Mouse (Mus musculus): ENCODE data around the gene Tatdn3.
A peak's percentile ranks its signal among the peaks of the same experiment; 100 is the strongest.

The Tatdn3 gene

GRCm38 (mm10) chr1:191062781-191063485, at the start of gene Tatdn3, which contains the start of gene Nsl1:
TSS of gene Tatdn3 (minus strand) at chr1:191062932.
TSS of gene Nsl1 (plus strand) at chr1:191063012.
- peak; percentile 72 to 79 for DNase-seq (ENCODE audit: low spot score in 2 of 2)

DNA sequence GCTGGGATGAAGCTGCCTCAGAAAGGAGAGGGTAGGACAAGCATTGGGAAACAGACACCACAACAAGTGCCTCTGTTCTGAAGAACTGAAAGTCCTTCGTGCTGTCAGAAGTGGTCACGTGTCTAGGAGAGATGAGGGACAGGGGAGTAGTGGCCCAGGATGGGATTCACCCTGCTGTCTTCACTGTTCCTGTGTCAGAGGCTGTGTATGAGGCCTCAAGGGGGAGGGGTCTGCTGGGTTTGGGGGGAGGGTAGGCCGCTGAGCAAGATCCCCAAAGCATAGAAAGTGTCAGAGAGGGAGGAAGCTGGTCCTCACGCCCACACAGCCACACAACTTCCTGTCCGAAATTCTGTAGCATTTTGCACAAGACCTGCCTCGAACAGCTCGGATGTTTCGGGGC, 48.4 kb upstream of the Tatdn3 start:
- DNase-seq (ENCODE audit: low spot score in 2 of 2), result no peak

DNA sequence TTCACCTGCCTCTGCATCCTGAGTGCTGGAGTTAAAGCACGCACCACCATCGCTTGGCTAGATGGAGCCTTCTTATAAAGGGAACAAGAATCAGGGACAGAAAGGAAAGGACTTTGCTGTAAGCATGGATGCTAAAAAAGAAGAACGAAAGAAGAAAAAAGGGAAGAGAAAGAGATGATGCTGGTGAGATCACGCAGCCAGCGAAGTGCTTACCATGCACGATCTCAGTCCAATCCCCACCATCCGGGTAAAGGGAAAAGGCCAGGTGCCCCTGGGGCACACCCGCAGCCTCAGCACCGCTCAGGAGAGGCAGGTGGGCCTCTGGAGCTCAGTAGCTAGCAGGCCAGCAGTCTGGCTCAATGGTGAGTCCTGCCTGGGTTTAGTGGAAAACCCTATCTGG, 47.2 kb upstream of the Tatdn3 start:
- DNase-seq (ENCODE audit: low spot score in 2 of 2), result no peak

DNA sequence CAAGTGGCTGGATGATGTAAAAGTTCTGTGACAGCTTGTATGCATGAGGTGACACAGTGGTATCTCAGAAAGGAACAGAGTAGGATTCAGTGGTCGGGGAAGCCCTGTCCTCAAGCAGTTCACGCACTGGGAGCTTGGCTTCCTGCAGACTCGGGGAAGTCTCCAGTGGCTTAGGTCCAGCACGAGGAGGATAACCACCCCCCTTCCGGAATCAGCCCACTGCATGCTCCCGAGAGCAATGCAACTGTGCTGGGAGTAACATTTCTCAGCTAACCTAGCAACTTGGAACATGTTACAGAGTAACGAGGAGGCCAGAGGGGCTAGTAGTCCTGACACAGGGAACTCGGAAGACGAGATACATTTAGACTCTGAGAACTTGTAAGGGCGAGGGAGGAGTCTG, 44.6 kb upstream of the Tatdn3 start:
- DNase-seq (ENCODE audit: low spot score in 2 of 2), result no peak

DNA sequence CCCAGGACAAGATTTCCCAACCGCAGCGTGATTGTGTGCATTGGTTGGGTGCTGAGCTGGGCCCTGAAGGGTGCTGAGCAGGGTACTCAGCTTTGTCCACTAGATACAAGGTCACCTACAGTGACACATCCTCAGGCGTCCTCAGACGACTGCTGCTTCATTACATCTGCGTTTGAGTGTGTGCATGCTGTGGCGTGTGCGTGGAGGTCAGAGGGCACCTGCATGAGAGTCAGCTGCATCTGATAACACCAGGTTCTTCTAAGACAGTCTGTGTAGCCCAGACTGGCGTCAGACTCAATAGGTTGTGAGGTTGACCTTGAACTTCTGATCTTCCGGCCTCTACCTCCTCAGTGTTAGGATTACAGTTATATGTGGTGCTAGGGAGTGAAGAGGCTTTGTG, 42.5 kb upstream of the Tatdn3 start:
- DNase-seq (ENCODE audit: low spot score in 2 of 2), result no peak

- no peak for DNase-seq (ENCODE audit: low spot score in 2 of 2)
These were observed 40.1 kb upstream of the Tatdn3 start for GRCm38 (mm10) chr1:191102730-191103370.

GRCm38 (mm10) chr1:191099772-191100291, 37.1 kb upstream of the Tatdn3 start:
- no peak for DNase-seq (ENCODE audit: low spot score in 2 of 2)

- no peak for DNase-seq (ENCODE audit: low spot score in 2 of 2)
These were observed 36.4 kb upstream of the Tatdn3 start for GRCm38 (mm10) chr1:191099114-191099513.

DNA sequence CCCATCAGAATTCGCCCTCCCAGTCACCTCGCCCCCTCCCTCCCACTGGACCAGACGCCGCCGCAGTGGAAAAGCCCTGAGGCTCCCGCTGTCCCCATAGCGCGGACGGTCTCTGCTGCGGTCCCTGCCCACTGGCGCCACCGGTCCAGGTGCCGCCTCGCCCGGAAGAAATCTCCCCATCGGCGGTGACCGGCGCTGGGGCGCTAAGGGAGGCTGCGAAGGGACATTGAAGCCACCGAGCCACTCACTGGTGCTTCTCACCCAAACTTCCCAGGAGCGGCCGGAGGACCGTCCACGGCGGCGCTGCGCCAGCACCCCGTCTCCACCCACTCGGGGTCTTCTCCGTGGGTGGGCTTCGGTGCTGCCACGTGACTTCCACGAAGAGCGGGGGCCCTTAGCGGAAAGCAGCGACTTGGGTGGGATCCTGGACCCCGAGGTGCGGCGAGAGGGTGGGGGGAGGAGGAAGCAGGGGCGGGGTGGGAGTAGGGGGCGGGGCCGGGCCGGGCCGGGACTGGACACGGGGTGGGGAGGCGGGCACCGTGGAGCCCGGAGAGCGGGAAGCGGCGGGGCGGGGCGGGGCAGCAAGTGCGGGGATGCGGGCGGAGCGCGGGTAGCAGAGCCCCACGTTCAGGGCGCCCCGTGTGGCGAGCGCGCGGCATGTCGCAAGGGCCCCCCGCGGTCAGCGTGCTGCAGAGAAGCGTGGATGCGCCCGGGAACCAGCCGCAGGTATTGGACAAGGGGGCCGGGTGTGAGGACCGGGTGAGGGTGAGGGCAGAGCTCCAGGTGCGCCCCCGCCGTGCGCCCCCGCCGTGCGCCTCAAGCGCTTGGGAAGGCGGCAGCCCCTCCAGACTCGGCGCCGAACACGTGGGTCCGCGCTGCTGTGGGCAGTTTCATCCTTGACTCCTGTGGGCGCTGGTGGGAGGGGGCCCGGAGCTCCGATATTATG, 35.3 kb upstream of the Tatdn3 start, which contains the start of gene Batf3:
TSS of gene Batf3 (plus strand) at position 46 of the 946 bp plus-strand sequence.
- DNase-seq (ENCODE audit: low spot score in 2 of 2), result no peak

DNA sequence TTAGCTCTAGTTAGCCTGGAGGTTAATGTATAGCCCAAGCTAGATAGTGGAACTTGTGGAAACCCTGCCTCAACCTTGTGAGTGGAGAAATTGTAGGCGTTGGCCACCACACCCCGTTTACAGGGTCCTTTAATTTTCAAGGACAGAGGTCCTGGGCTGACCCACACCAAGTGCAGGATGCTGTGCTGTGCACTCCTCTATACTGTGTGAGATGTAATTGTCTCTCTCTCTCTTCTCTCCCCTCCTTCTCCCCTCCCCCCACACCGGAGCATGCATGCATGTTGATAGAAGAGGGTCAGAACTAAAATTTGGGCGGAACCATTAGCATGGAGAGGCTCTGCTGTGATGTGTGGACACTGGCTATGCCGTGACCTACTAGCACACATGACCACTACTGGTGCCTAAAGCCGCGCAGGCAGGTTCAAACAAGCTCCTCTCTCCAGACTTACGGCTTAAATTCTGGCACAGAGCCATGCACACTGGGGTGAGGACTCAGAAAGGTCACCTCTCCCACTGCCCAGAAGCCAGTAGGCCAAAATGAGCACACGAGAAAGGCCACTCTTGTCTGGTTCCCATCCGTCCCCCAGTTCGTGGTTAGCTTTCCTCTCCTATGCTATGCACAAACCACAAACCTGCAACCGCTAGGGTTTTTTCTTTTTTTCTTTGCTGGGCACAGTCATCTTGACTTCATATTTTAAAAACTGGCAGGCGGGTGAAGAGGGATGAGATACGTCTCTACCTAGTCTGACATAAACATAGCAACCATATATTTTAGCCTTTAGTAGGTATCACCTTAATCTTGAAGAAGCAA, 34.3 kb upstream of the Tatdn3 start:
- no peak for DNase-seq (ENCODE audit: low spot score in 2 of 2)

GRCm38 (mm10) chr1:191095019-191095418, 32.3 kb upstream of the Tatdn3 start:
- DNase-seq (ENCODE audit: low spot score in 2 of 2), result no peak

GRCm38 (mm10) chr1:191093578-191093977, 30.8 kb upstream of the Tatdn3 start:
- DNase-seq (ENCODE audit: low spot score in 2 of 2), result peak; percentile 39 to 71

- no peak for DNase-seq (ENCODE audit: low spot score in 2 of 2)
These were observed 29.3 kb upstream of the Tatdn3 start for GRCm38 (mm10) chr1:191092050-191092449.

GRCm38 (mm10) chr1:191089355-191089754, 26.6 kb upstream of the Tatdn3 start:
- no peak for DNase-seq (ENCODE audit: low spot score in 2 of 2)

GRCm38 (mm10) chr1:191087955-191088354, 25.2 kb upstream of the Tatdn3 start:
- DNase-seq (ENCODE audit: low spot score in 2 of 2), result no peak

DNA sequence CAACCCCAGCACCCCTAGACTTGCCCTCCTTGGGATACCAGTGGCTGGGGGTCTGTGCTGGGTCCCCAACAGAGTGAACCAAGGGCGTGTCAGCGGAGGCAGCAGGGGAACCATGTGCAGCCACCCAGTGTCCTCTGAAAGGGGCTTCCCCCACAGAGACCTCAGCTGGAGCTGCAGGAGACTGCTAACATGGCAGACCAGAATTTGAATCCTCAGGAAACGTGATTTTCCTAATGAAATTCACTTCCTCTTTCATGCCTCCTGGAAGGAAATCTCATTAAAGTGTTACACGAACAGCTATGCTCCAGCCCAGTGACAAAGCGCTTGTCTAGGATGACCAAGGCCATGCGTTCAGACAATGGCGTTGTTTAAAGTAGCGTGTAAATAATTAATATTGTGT, 24.2 kb upstream of the Tatdn3 start:
- DNase-seq (ENCODE audit: low spot score in 2 of 2), result no peak

GRCm38 (mm10) chr1:191086304-191086878, 23.7 kb upstream of the Tatdn3 start:
- DNase-seq (ENCODE audit: low spot score in 2 of 2), result no peak

- DNase-seq (ENCODE audit: low spot score in 2 of 2), result no peak
These were observed 22.9 kb upstream of the Tatdn3 start for GRCm38 (mm10) chr1:191085597-191085996.

- DNase-seq (ENCODE audit: low spot score in 2 of 2), result peak in 1 of 2 experiments; percentile 24
These were observed 22.3 kb upstream of the Tatdn3 start for GRCm38 (mm10) chr1:191084951-191085559.

DNA sequence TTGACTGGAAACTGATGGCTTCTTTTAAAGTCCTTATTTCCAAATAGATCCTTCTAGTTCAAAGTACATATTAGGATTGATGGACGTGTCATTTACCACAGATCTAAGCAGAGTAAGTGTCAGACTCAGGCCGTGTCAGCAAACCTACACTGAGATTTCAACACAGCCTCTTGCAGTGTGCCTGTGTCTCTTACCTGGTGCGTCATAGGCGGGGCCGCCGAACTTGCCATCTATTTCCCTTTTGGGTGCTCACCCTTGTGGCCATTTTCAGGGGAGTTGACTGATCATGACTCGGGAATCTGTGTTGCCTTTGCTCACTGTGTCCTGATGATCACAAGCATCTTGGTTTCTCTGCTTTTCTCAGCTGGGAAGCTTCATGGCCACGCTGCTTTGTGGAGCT, 20.5 kb upstream of the Tatdn3 start:
- DNase-seq (ENCODE audit: low spot score in 2 of 2), result no peak

All from right cerebral cortex, postnatal 36 days (tissue).